Mouse (Mus musculus) bone marrow, adult 2 months (tissue): ENCODE measurements around the gene Dppa1.
"Not testable (repeated sequence)": the region's sequence is repeated elsewhere in the genome, so short reads cannot be mapped to it uniquely, and the experiment has no call there.

ENCODE experiments used
- CTCF ChIP-seq: fragments of 200-500 bp; IDR thresholded peaks from 2 replicates; pipeline ENCODE4 v1.5.1; 2011; ENCODE audit warnings: low read length, control low read depth; ENCODE audit not compliant: control insufficient read depth, insufficient read depth
- POLR2A ChIP-seq: fragments of 200-500 bp; IDR thresholded peaks from 2 replicates; pipeline ENCODE4 v1.6.1; 2011; ENCODE audit warnings: low read depth, mild to moderate bottlenecking, control low read depth, low read length, borderline replicate concordance; ENCODE audit not compliant: control insufficient read depth

GRCm38 (mm10) chr11:46635516-46635915 lies 6.5 kb upstream of the Dppa1 start:
- TF ChIP-seq POLR2A, CTCF: not testable (repeated sequence)
